Mouse (Mus musculus): ENCODE results near the gene Olfr250. TPM values are rescaled to one million over a fixed set of nuclear protein-coding genes. Genes with fewer than 3 reads are reported as not detected.
"Not testable (repeated sequence)": the region's sequence is repeated elsewhere in the genome, so short reads cannot be mapped to it uniquely, and the experiment has no call there.

Olfr250 gene
- polyA plus RNA-seq (2012; rRNA removed): not detected in 2 replicates

GRCm38 (mm10) chr9:38366596-38366995 lies at the start of gene Olfr250:
Olfr250 (plus strand) TSS chr9:38366896.
- TF ChIP-seq CTCF (IDR thresholded peaks at IDR 0.05; ENCODE audit: borderline replicate concordance, extremely low read depth, insufficient read depth, insufficient read length) (no peak), POLR2A (IDR thresholded peaks at IDR 0.05; ENCODE audit: borderline replicate concordance, extremely low read depth, insufficient read depth, insufficient read length, poor library complexity, severe bottlenecking) (no peak)
- DNase-seq (ENCODE audit: low read depth): no peak

GRCm38 (mm10) chr9:38328760-38329159 lies 37.9 kb upstream of the Olfr250 start, which contains the start of gene Olfr25:
Olfr25 (plus strand) TSS chr9:38329060.
- TF ChIP-seq CTCF (IDR thresholded peaks at IDR 0.05; ENCODE audit: borderline replicate concordance, extremely low read depth, insufficient read depth, insufficient read length) (no peak), POLR2A (IDR thresholded peaks at IDR 0.05; ENCODE audit: borderline replicate concordance, extremely low read depth, insufficient read depth, insufficient read length, poor library complexity, severe bottlenecking) (no peak)
- no peak for DNase-seq (ENCODE audit: low read depth)

GRCm38 (mm10) chr9:38348111-38348510 lies 18.6 kb upstream of the Olfr250 start, which contains the start of gene Olfr898:
Olfr898 (plus strand) TSS chr9:38348411.
- TF ChIP-seq CTCF (IDR thresholded peaks at IDR 0.05; ENCODE audit: borderline replicate concordance, extremely low read depth, insufficient read depth, insufficient read length) (no peak), POLR2A (IDR thresholded peaks at IDR 0.05; ENCODE audit: borderline replicate concordance, extremely low read depth, insufficient read depth, insufficient read length, poor library complexity, severe bottlenecking) (no peak)
- no peak for DNase-seq (ENCODE audit: low read depth)

GRCm38 (mm10) chr9:38376786-38377185 lies 10.1 kb downstream of the Olfr250 start, which contains the start of gene Olfr251:
Olfr251 (plus strand) TSS chr9:38377086.
- no peak for DNase-seq (ENCODE audit: low read depth)
- TF ChIP-seq CTCF (IDR thresholded peaks at IDR 0.05; ENCODE audit: borderline replicate concordance, extremely low read depth, insufficient read depth, insufficient read length): no peak
- no peak for TF ChIP-seq POLR2A (IDR thresholded peaks at IDR 0.05; ENCODE audit: borderline replicate concordance, extremely low read depth, insufficient read depth, insufficient read length, poor library complexity, severe bottlenecking)

- DNase-seq (ENCODE audit: low read depth): no peak
- no peak for TF ChIP-seq POLR2A (IDR thresholded peaks at IDR 0.05; ENCODE audit: borderline replicate concordance, extremely low read depth, insufficient read depth, insufficient read length, poor library complexity, severe bottlenecking)
Measured at GRCm38 (mm10) chr9:38401398-38401797, 34.7 kb downstream of the Olfr250 start, which contains the start of gene Olfr147. Olfr147 (plus strand) TSS chr9:38401698.

- not testable (repeated sequence) for DNase-seq (ENCODE audit: low read depth)
Measured at GRCm38 (mm10) chr9:38407502-38407901, 40.8 kb downstream of the Olfr250 start.

- not testable (repeated sequence) for DNase-seq (ENCODE audit: low read depth)
Measured at GRCm38 (mm10) chr9:38413502-38413901, 46.8 kb downstream of the Olfr250 start.

Other genes with a start within 250 kb of the Olfr250 start
- gene Olfr890, start 224.4 kb upstream of the Olfr250 start, polyA plus RNA-seq (2012; rRNA removed): not detected in 2 replicates
- gene Olfr891, start 186.1 kb upstream of the Olfr250 start, polyA plus RNA-seq (2012; rRNA removed): not detected in 2 replicates
- not detected in 2 replicates for gene Olfr893, start 158.5 kb upstream of the Olfr250 start, polyA plus RNA-seq (2012; rRNA removed)
- gene Olfr894, start 148.8 kb upstream of the Olfr250 start, polyA plus RNA-seq (2012; rRNA removed): not detected in 2 replicates
- not detected in 2 replicates for gene Olfr143, start 114.1 kb upstream of the Olfr250 start, polyA plus RNA-seq (2012; rRNA removed)
- gene Olfr895, start 99.0 kb upstream of the Olfr250 start, polyA plus RNA-seq (2012; rRNA removed): not detected in 2 replicates
- gene Olfr896-ps1, start 75.8 kb upstream of the Olfr250 start, polyA plus RNA-seq (2012; rRNA removed): not detected in 2 replicates
- not detected in 2 replicates for gene Olfr25, start 37.8 kb upstream of the Olfr250 start, polyA plus RNA-seq (2012; rRNA removed)
- gene Olfr898, start 18.5 kb upstream of the Olfr250 start, polyA plus RNA-seq (2012; rRNA removed): not detected in 2 replicates
- not detected in 2 replicates for gene Olfr251, start 10.2 kb downstream of the Olfr250 start, polyA plus RNA-seq (2012; rRNA removed)
- not detected in 2 replicates for gene Olfr147, start 34.8 kb downstream of the Olfr250 start, polyA plus RNA-seq (2012; rRNA removed)
- not detected in 2 replicates for gene Olfr901, start 62.6 kb downstream of the Olfr250 start, polyA plus RNA-seq (2012; rRNA removed)
- not detected in 2 replicates for gene Olfr902, start 80.8 kb downstream of the Olfr250 start, polyA plus RNA-seq (2012; rRNA removed)
- gene Olfr904, start 96.2 kb downstream of the Olfr250 start, polyA plus RNA-seq (2012; rRNA removed): not detected in 2 replicates
- gene Olfr905, start 104.2 kb downstream of the Olfr250 start, polyA plus RNA-seq (2012; rRNA removed): not detected in 2 replicates
- gene Olfr906, start 120.2 kb downstream of the Olfr250 start, polyA plus RNA-seq (2012; rRNA removed): not detected in 2 replicates
- not detected in 2 replicates for gene Olfr907, start 128.9 kb downstream of the Olfr250 start, polyA plus RNA-seq (2012; rRNA removed)
- not detected in 2 replicates for gene Olfr911-ps1, start 154.7 kb downstream of the Olfr250 start, polyA plus RNA-seq (2012; rRNA removed)
- gene Olfr910, start 171.0 kb downstream of the Olfr250 start, polyA plus RNA-seq (2012; rRNA removed): not detected in 2 replicates
- gene Olfr912, start 213.3 kb downstream of the Olfr250 start, polyA plus RNA-seq (2012; rRNA removed): 0.01 TPM in 1 of 2 replicates, not detected in the other
- gene Olfr913, start 225.9 kb downstream of the Olfr250 start, polyA plus RNA-seq (2012; rRNA removed): not detected in 2 replicates
- gene Olfr914, start 238.2 kb downstream of the Olfr250 start, polyA plus RNA-seq (2012; rRNA removed): not detected in 2 replicates